Mouse (Mus musculus): ENCODE data around the gene Sytl1. TPM values are rescaled to one million over a fixed set of nuclear protein-coding genes. Genes with fewer than 3 reads are reported as not detected.

Gene Sytl1
- total RNA-seq, 2 experiments from 2014 or later: 0.96 to 1.4 TPM

- ATAC-seq (replicated peaks; ENCODE audit: low FRiP score, poor library complexity, severe bottlenecking): no peak
Observed at GRCm38 (mm10) chr4:133281951-133282481, 19.1 kb upstream of the Sytl1 start.

- ATAC-seq (replicated peaks; ENCODE audit: low FRiP score, poor library complexity, severe bottlenecking): no peak
Observed at GRCm38 (mm10) chr4:133281513-133281912, 18.6 kb upstream of the Sytl1 start.

- ATAC-seq (replicated peaks; ENCODE audit: low FRiP score, poor library complexity, severe bottlenecking): no peak
Observed at GRCm38 (mm10) chr4:133278482-133278881, 15.6 kb upstream of the Sytl1 start.

GRCm38 (mm10) chr4:133278067-133278466 lies 15.2 kb upstream of the Sytl1 start:
- ATAC-seq (replicated peaks; ENCODE audit: low FRiP score, poor library complexity, severe bottlenecking): no peak

GRCm38 (mm10) chr4:133277104-133278026 lies 14.5 kb upstream of the Sytl1 start, which contains the start of gene Tmem222:
TSS of gene Tmem222 (minus strand) at chr4:133277792.
- ATAC-seq (replicated peaks; ENCODE audit: low FRiP score, poor library complexity, severe bottlenecking): peak; percentile 93

GRCm38 (mm10) chr4:133270929-133271328 lies 8.0 kb upstream of the Sytl1 start:
- no peak for ATAC-seq (replicated peaks; ENCODE audit: low FRiP score, poor library complexity, severe bottlenecking)

- no peak for ATAC-seq (replicated peaks; ENCODE audit: low FRiP score, poor library complexity, severe bottlenecking)
Observed at GRCm38 (mm10) chr4:133269596-133269995, 6.7 kb upstream of the Sytl1 start.

- no peak for ATAC-seq (replicated peaks; ENCODE audit: low FRiP score, poor library complexity, severe bottlenecking)
Observed at GRCm38 (mm10) chr4:133268931-133269330, 6.0 kb upstream of the Sytl1 start.

GRCm38 (mm10) chr4:133266248-133266880 lies 3.5 kb upstream of the Sytl1 start:
- ATAC-seq (replicated peaks; ENCODE audit: low FRiP score, poor library complexity, severe bottlenecking): no peak

- ATAC-seq (replicated peaks; ENCODE audit: low FRiP score, poor library complexity, severe bottlenecking): no peak
Observed at GRCm38 (mm10) chr4:133265759-133266158, 2.8 kb upstream of the Sytl1 start.

- no peak for ATAC-seq (replicated peaks; ENCODE audit: low FRiP score, poor library complexity, severe bottlenecking)
Observed at GRCm38 (mm10) chr4:133265297-133265696, 2.4 kb upstream of the Sytl1 start.

- ATAC-seq (replicated peaks; ENCODE audit: low FRiP score, poor library complexity, severe bottlenecking): no peak
Observed at GRCm38 (mm10) chr4:133264559-133264958, 1.6 kb upstream of the Sytl1 start.

GRCm38 (mm10) chr4:133263756-133264155 lies 843 bp upstream of the Sytl1 start:
- ATAC-seq (replicated peaks; ENCODE audit: low FRiP score, poor library complexity, severe bottlenecking): no peak

GRCm38 (mm10) chr4:133262375-133262765 lies 543 bp downstream of the Sytl1 start:
- no peak for ATAC-seq (replicated peaks; ENCODE audit: low FRiP score, poor library complexity, severe bottlenecking)

- ATAC-seq (replicated peaks; ENCODE audit: low FRiP score, poor library complexity, severe bottlenecking): no peak
Observed at GRCm38 (mm10) chr4:133261641-133262374, 1.1 kb downstream of the Sytl1 start.

GRCm38 (mm10) chr4:133257798-133258408 lies 5.0 kb downstream of the Sytl1 start:
- no peak for ATAC-seq (replicated peaks; ENCODE audit: low FRiP score, poor library complexity, severe bottlenecking)

- ATAC-seq (replicated peaks; ENCODE audit: low FRiP score, poor library complexity, severe bottlenecking): no peak
Observed at GRCm38 (mm10) chr4:133257230-133257629, 5.7 kb downstream of the Sytl1 start.

- ATAC-seq (replicated peaks; ENCODE audit: low FRiP score, poor library complexity, severe bottlenecking): no peak
Observed at GRCm38 (mm10) chr4:133256820-133257219, 6.1 kb downstream of the Sytl1 start.

GRCm38 (mm10) chr4:133255392-133255791 lies 7.5 kb downstream of the Sytl1 start:
- no peak for ATAC-seq (replicated peaks; ENCODE audit: low FRiP score, poor library complexity, severe bottlenecking)

- no peak for ATAC-seq (replicated peaks; ENCODE audit: low FRiP score, poor library complexity, severe bottlenecking)
Observed at GRCm38 (mm10) chr4:133253412-133253811, 9.5 kb downstream of the Sytl1 start.
